Mouse (Mus musculus) neural tube, embryonic 11.5 days (tissue): ENCODE results near the gene Rabep2. TPM values are rescaled to one million over a fixed set of nuclear protein-coding genes. Genes with fewer than 3 reads are reported as not detected.

Experiments
- ATAC-seq: fragments of 200-750 bp; cut with Nextera tagmentation; 2 replicates; pipeline ENCODE4 v1.8.0; 2017; ENCODE audit warnings: moderate number of reproducible peaks, mild to moderate bottlenecking, moderate TSS enrichment, moderate library complexity; ENCODE audit not compliant: insufficient read depth, low FRiP score, low TSS enrichment
- DNase-seq: peaks from one replicate; pipeline ENCODE4 v3.0.0-alpha.2; 2015; ENCODE audit warnings: low spot score
- H3K27ac ChIP-seq: fragments of 300-500 bp; sonication (generic); 2 replicates; pipeline ENCODE4 v1.5.1; 2014; ENCODE audit warnings: low read depth, mild to moderate bottlenecking, low read length
- H3K27me3 ChIP-seq: fragments of 300-500 bp; sonication (generic); 2 replicates; pipeline ENCODE4 v1.6.1; 2014; ENCODE audit warnings: mild to moderate bottlenecking, low read length, mixed read lengths; ENCODE audit not compliant: control insufficient read depth, insufficient read depth
- H3K36me3 ChIP-seq: fragments of 300-500 bp; sonication (generic); 2 replicates; pipeline ENCODE4 v1.6.1; 2014; ENCODE audit warnings: mild to moderate bottlenecking, low read length, moderate library complexity, mixed read lengths; ENCODE audit not compliant: control insufficient read depth, insufficient read depth
- H3K4me1 ChIP-seq: fragments of 300-500 bp; sonication (generic); 2 replicates; pipeline ENCODE4 v1.6.1; 2014; ENCODE audit warnings: low read length, mixed read lengths; ENCODE audit not compliant: control insufficient read depth, insufficient read depth
- H3K4me2 ChIP-seq: fragments of 300-500 bp; sonication (generic); 2 replicates; pipeline ENCODE4 v1.6.1; 2014; ENCODE audit warnings: low read depth, mild to moderate bottlenecking, moderate library complexity
- H3K4me3 ChIP-seq: fragments of 300-500 bp; sonication (generic); 2 replicates; pipeline ENCODE4 v1.5.1; 2014; ENCODE audit warnings: low read depth, low read length
- H3K9ac ChIP-seq: fragments of 300-500 bp; sonication (generic); 2 replicates; pipeline ENCODE4 v1.6.1; 2014; ENCODE audit warnings: mild to moderate bottlenecking, low read length
- H3K9me3 ChIP-seq: fragments of 300-500 bp; sonication (generic); 2 replicates; pipeline ENCODE4 v1.6.1; 2016; ENCODE audit warnings: low read length; ENCODE audit not compliant: control insufficient read depth
- WGBS: fragments of 180-500 bp; shearing (Covaris S2); extraction: QIAGEN DNeasy Blood & Tissue Kit; methylation state at CpG from one replicate; pipeline ENCODE4 v1.1.7; 2014; 5-methylcytosine and 5-hydroxymethylcytosine counted together
- polyA plus RNA-seq: library from polyadenylated mRNA; unstranded; fragments of >200 nt; fragmentation: Nextera tagmentation; extraction: Ambion mirVana; gene quantifications from 2 replicates; pipeline ENCODE4 v1.2.1, GENCODE M21; 2014

Rabep2 gene
- polyA plus RNA-seq, 1 experiment from 2014 or later: 21.4 TPM

- no peak overlapping the region for H3K9ac ChIP-seq
- no peak for ATAC-seq
- H3K27ac ChIP-seq: no peak overlapping the region
- 87% methylated on average over 5 of the region's 5 CpGs for WGBS
- no peak overlapping the region for H3K4me3 ChIP-seq
- H3K27me3 ChIP-seq: no peaks in the 10 kb centered on the region
- DNase-seq: no peak
- H3K9me3 ChIP-seq: no peaks in the 10 kb centered on the region
- peaks cover 13% of the 10 kb centered on the region for H3K4me1 ChIP-seq
- peaks cover 24% of the 10 kb centered on the region for H3K36me3 ChIP-seq
- no peak overlapping the region for H3K4me2 ChIP-seq
These were observed 42.8 kb downstream of the Rabep2 start for GRCm38 (mm10) chr7:126471361-126471760.

DNA sequence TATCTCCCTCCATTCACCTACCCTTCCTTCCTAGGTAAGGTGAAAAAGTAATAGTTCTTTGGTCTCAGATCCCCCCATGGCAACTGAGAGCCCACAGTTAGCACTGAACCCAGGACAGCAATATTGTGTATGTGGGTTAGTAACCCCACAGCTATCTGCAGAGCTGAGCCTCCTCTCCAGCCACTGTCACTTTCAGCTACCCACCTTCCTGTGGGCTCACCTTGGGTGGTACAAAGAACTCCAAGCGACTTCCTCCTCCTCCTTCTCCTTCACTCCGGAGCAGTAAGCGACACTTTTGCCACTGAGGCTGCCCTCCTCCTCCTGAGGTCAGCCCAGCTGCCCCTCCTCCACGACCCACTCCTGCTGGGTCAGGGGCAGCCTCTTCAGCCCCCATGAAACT, 43.3 kb downstream of the Rabep2 start:
- no peak for DNase-seq
- 86% methylated on average over 4 of the region's 4 CpGs for WGBS
- H3K4me3 ChIP-seq: no peak overlapping the region
- H3K36me3 ChIP-seq: peaks cover 24% of the 10 kb centered on the region
- no peak overlapping the region for H3K27ac ChIP-seq
- no peaks in the 10 kb centered on the region for H3K9me3 ChIP-seq
- no peaks in the 10 kb centered on the region for H3K27me3 ChIP-seq
- ATAC-seq: no peak
- no peak overlapping the region for H3K4me2 ChIP-seq
- peaks cover 13% of the 10 kb centered on the region for H3K4me1 ChIP-seq
- H3K9ac ChIP-seq: no peak overlapping the region

DNA sequence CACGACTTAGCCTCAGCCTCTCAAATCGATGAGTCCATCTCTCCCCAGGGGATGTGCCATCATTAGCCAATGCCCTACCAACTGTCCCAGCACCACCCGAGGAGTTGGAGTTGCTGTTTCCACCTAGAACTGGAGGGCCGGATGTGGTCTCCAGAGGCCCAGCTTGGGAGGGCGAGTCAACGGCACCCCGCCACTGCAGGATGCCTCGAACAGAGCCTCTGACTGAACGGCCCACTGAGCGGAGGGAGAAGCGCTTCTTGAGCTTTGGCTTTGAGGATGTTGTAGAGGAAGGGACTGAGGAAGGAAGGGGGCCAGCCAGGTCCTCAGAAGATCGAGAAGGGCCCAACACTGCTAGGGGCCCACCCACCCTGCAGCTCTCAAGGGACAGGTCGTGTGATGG, 43.7 kb downstream of the Rabep2 start:
- Histone ChIP-seq H3K9ac (no peak overlapping the region), H3K27ac (no peak overlapping the region), H3K4me2 (no peak overlapping the region), H3K9me3 (no peaks in the 10 kb centered on the region), H3K4me1 (peaks cover 13% of the 10 kb centered on the region), H3K27me3 (no peaks in the 10 kb centered on the region), H3K36me3 (peaks cover 24% of the 10 kb centered on the region), H3K4me3 (no peak overlapping the region)
- 92% methylated on average over 13 of the region's 13 CpGs for WGBS
- no peak for ATAC-seq
- no peak for DNase-seq

DNA sequence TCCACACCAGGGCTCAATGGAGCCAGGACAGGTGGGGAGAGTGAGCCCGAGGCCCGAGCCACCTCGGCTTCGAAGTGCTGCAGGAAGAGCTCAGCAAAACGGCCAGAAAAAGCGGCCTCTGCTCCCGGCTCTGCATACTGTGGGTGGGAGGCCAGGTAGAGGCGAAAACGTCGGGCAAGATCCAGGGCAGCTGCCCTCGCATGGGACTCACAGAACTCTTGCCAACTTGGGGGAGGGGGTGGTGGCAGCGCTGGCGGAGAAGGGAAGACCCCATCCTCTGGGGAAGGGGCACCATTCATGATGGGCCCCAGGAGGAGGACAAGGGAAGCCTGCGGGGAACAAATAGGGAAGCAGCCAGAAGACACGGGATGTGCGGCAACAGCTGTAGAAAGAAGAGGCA, 44.2 kb downstream of the Rabep2 start:
- Histone ChIP-seq H3K4me2 (no peak overlapping the region), H3K4me1 (peaks cover 13% of the 10 kb centered on the region), H3K9ac (no peak overlapping the region), H3K9me3 (no peaks in the 10 kb centered on the region), H3K36me3 (peaks cover 20% of the 10 kb centered on the region), H3K27ac (no peak overlapping the region), H3K27me3 (no peaks in the 10 kb centered on the region), H3K4me3 (no peak overlapping the region)
- DNase-seq: no peak
- no peak for ATAC-seq
- WGBS: 99% methylated on average over 16 of the region's 16 CpGs

- Histone ChIP-seq H3K36me3 (peaks cover 18% of the 10 kb centered on the region), H3K27ac (no peak overlapping the region), H3K27me3 (no peaks in the 10 kb centered on the region), H3K9me3 (no peaks in the 10 kb centered on the region), H3K4me1 (peaks cover 13% of the 10 kb centered on the region), H3K9ac (peak overlapping the region; percentile 94), H3K4me2 (peak overlapping the region; percentile 94), H3K4me3 (peak overlapping the region; percentile 95)
- ATAC-seq (no peak), DNase-seq (no peak)
- WGBS: 94% methylated on average over 9 of the region's 9 CpGs
These were observed 45.0 kb downstream of the Rabep2 start for GRCm38 (mm10) chr7:126473470-126474086.

DNA sequence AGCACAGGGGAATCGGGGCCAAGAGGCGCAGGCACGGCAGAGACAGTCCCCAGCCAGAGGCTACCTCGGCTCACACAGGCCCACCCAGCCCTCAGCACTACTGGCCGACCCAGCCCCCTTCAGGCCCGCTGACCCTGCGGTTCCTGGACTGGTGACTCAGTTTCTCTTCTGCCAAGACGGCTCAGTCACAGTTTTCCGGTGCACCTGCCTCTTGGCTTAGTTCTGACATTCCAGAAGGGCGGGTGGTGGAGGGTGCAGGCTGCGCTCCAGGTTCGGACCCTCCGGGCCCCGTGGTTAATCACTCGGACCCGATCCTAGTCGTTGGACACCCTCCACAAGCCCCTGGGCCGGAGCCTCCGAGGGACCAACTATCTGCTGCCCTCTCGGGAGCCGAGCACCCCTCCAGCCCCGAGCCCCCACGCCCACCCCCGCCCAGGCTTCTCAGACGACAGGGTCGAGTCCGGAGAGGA, 46.0 kb downstream of the Rabep2 start:
- peak; percentile 43 for ATAC-seq
- Histone ChIP-seq H3K4me3 (peak overlapping the region; percentile 95), H3K36me3 (peaks cover 12% of the 10 kb centered on the region), H3K9me3 (no peaks in the 10 kb centered on the region), H3K9ac (peak overlapping the region; percentile 94), H3K27ac (peak overlapping the region; percentile 94), H3K4me2 (peak overlapping the region; percentile 94), H3K27me3 (no peaks in the 10 kb centered on the region), H3K4me1 (peaks cover 13% of the 10 kb centered on the region)
- no peak for DNase-seq
- 2% methylated on average over 26 of the region's 27 CpGs for WGBS

GRCm38 (mm10) chr7:126474993-126475581, 46.5 kb downstream of the Rabep2 start, which contains the start of gene Sh2b1:
TSS of gene Sh2b1 (minus strand) at chr7:126475424.
- no peaks in the 10 kb centered on the region for H3K27me3 ChIP-seq
- DNase-seq (peak; percentile 96), ATAC-seq (peak; percentile 94)
- H3K27ac ChIP-seq: peak within 1 kb of the TSS; percentile 94
- peaks cover 13% of the 10 kb centered on the region for H3K4me1 ChIP-seq
- peak within 1 kb of the TSS; percentile 95 for H3K4me3 ChIP-seq
- H3K9ac ChIP-seq: peak within 1 kb of the TSS; percentile 94
- H3K9me3 ChIP-seq: no peaks in the 10 kb centered on the region
- H3K36me3 ChIP-seq: peaks cover 12% of the 10 kb centered on the region
- under 1% methylated on average over 49 of the region's 53 CpGs for WGBS
- H3K4me2 ChIP-seq: peak within 1 kb of the TSS; percentile 94

- ATAC-seq (no peak), DNase-seq (no peak)
- no peak overlapping the region for H3K9ac ChIP-seq
- 0 out of 2 replicates have a peak, but pooled peaks cover 2% of the 10 kb centered on the region for H3K4me1 ChIP-seq
- 19% methylated on average over 5 of the region's 5 CpGs for WGBS
- no peak overlapping the region for H3K27ac ChIP-seq
- no peak overlapping the region for H3K4me3 ChIP-seq
- no peaks in the 10 kb centered on the region for H3K36me3 ChIP-seq
- no peak overlapping the region for H3K4me2 ChIP-seq
- H3K9me3 ChIP-seq: no peaks in the 10 kb centered on the region
- H3K27me3 ChIP-seq: no peaks in the 10 kb centered on the region
These were observed 53.1 kb downstream of the Rabep2 start for GRCm38 (mm10) chr7:126481699-126482098.
